Mouse (Mus musculus): ENCODE measurements around the gene Tmed9. TPM values are rescaled to one million over a fixed set of nuclear protein-coding genes. Genes with fewer than 3 reads are reported as not detected.
"Not testable (repeated sequence)": the region's sequence is repeated elsewhere in the genome, so short reads cannot be mapped to it uniquely, and the experiment has no call there.

Gene Tmed9
- polyA plus RNA-seq, 1 experiment from 2014 or later, result 180 TPM

DNA sequence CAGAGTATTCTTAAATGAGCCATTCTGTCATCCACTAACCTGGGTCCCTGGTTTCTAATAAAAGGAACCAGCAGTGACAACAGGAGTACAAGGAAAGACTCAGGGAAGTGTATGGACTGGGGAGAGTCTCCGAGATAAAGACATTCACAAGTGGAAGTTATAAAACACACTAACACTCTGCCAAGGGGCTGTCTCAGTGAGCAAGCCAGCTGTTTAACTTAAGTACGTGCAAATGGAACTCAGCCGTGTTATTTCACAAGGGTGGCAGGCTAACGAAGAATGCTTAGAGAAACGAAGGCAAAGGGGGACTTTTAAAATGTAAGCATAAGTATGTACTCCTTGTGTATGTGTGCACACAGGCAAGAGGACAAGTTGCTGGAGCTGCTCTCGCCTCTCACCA is 16.0 kb upstream of the Tmed9 start:
- no peak overlapping the region for H3K4me3 ChIP-seq (ENCODE audit: low read length)
- no peaks in the 10 kb centered on the region for H3K4me1 ChIP-seq (replicated peaks; ENCODE audit: control insufficient read depth, insufficient read depth, low read length)
- H3K9ac ChIP-seq (ENCODE audit: low read length), result no peak overlapping the region
- no peaks in the 10 kb centered on the region for H3K9me3 ChIP-seq (ENCODE audit: control insufficient read depth, low read length)
- WGBS, result 66% methylated on average over 6 of the region's 6 CpGs
- no peak overlapping the region for H3K4me2 ChIP-seq (ENCODE audit: low read depth, low read length)
- no peak overlapping the region for H3K27ac ChIP-seq (ENCODE audit: low read length)
- peak; percentile 72 for ATAC-seq (ENCODE audit: low read depth)
- H3K27me3 ChIP-seq (ENCODE audit: control insufficient read depth, insufficient read depth, low read depth, low read length), result no peaks in the 10 kb centered on the region
- peaks cover 30% of the 10 kb centered on the region for H3K36me3 ChIP-seq (ENCODE audit: control insufficient read depth, insufficient read depth, low read length)

DNA sequence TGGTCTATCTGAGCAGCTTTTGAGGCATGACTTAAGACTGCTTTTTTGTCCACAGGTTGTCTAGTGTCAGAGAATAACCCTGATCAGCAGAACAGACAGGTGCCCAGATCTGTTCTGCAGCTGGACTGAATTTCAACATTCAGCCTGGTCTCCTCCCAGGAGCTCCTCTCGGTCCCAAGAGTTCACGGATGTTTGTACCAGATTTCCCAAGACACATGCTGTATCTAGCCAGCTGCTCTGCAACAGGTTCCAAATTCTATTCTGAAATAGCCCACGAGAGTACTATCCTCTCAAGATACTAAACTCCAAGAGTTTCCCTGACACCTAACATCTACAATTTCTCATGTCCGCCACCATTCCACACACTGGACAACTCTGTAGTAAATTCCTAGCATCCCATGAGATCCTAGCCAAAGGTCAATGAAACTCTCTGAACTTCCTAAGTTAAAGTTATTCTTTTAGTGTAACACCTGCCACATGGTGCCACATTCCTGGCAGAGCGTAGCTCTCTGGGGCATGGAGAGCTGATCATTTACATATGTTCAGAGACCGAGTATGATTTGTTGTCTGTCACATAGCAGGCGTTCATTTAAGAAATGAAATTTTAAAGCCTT is 10.2 kb upstream of the Tmed9 start:
- H3K9ac ChIP-seq (ENCODE audit: low read length), result no peak overlapping the region
- WGBS, result 78% methylated on average over 7 of the region's 7 CpGs
- H3K4me2 ChIP-seq (ENCODE audit: low read depth, low read length), result no peak overlapping the region
- peaks cover 2% of the 10 kb centered on the region; the same call in 1 of the 2 replicates for H3K36me3 ChIP-seq (ENCODE audit: control insufficient read depth, insufficient read depth, low read length)
- H3K4me3 ChIP-seq (ENCODE audit: low read length), result no peak overlapping the region
- H3K4me1 ChIP-seq (replicated peaks; ENCODE audit: control insufficient read depth, insufficient read depth, low read length), result no peaks in the 10 kb centered on the region
- no peaks in the 10 kb centered on the region for H3K27me3 ChIP-seq (ENCODE audit: control insufficient read depth, insufficient read depth, low read depth, low read length)
- H3K27ac ChIP-seq (ENCODE audit: low read length), result no peak overlapping the region
- ATAC-seq (ENCODE audit: low read depth), result no peak
- no peaks in the 10 kb centered on the region for H3K9me3 ChIP-seq (ENCODE audit: control insufficient read depth, low read length)

DNA sequence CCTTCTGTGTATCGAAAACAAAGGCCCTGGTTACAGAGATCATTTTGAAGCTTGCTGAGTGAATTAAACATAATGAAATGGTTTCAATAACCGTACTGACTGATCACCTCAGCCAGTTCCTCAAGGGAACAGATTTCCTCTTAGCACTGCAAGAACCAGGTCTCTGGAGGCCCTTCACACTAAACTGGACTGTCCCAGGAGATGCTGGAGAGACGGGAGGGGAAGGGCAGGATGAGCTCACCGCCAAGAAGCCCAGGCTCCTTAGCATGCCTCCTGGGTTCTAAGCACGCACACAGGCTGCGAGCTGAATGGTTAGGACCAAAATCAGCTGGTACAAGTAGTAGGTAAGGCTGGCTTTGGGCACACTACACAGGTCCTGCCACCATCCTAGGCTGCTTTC is 6.5 kb upstream of the Tmed9 start:
- no peak for ATAC-seq (ENCODE audit: low read depth)
- H3K27ac ChIP-seq (ENCODE audit: low read length), result no peak overlapping the region
- H3K36me3 ChIP-seq (ENCODE audit: control insufficient read depth, insufficient read depth, low read length), result peaks cover 2% of the 10 kb centered on the region; the same call in 1 of the 2 replicates
- 85% methylated on average over 6 of the region's 6 CpGs for WGBS
- no peaks in the 10 kb centered on the region for H3K27me3 ChIP-seq (ENCODE audit: control insufficient read depth, insufficient read depth, low read depth, low read length)
- no peak overlapping the region for H3K9ac ChIP-seq (ENCODE audit: low read length)
- no peak overlapping the region for H3K4me3 ChIP-seq (ENCODE audit: low read length)
- peaks cover 12% of the 10 kb centered on the region for H3K4me1 ChIP-seq (replicated peaks; ENCODE audit: control insufficient read depth, insufficient read depth, low read length)
- no peaks in the 10 kb centered on the region for H3K9me3 ChIP-seq (ENCODE audit: control insufficient read depth, low read length)
- H3K4me2 ChIP-seq (ENCODE audit: low read depth, low read length), result no peak overlapping the region

- Histone ChIP-seq H3K4me2 (ENCODE audit: low read depth, low read length) (no peak overlapping the region), H3K9ac (ENCODE audit: low read length) (no peak overlapping the region), H3K36me3 (ENCODE audit: control insufficient read depth, insufficient read depth, low read length) (peaks cover 2% of the 10 kb centered on the region; the same call in 1 of the 2 replicates), H3K9me3 (ENCODE audit: control insufficient read depth, low read length) (no peaks in the 10 kb centered on the region), H3K4me1 (replicated peaks; ENCODE audit: control insufficient read depth, insufficient read depth, low read length) (peaks cover 15% of the 10 kb centered on the region), H3K27ac (ENCODE audit: low read length) (no peak overlapping the region), H3K27me3 (ENCODE audit: control insufficient read depth, insufficient read depth, low read depth, low read length) (no peaks in the 10 kb centered on the region), H3K4me3 (ENCODE audit: low read length) (no peak overlapping the region)
- ATAC-seq (ENCODE audit: low read depth), result no peak
- 88% methylated on average over 2 of the region's 2 CpGs for WGBS
Observed at GRCm38 (mm10) chr13:55567949-55568348, 5.6 kb upstream of the Tmed9 start.

- ATAC-seq (ENCODE audit: low read depth), result not testable (repeated sequence)
- 87% methylated on average over 4 of the region's 4 CpGs for WGBS
Observed at GRCm38 (mm10) chr13:55568524-55568923, 5.0 kb upstream of the Tmed9 start.

GRCm38 (mm10) chr13:55569726-55570285 is 3.7 kb upstream of the Tmed9 start:
- ATAC-seq (ENCODE audit: low read depth), result no peak
- H3K9me3 ChIP-seq (ENCODE audit: control insufficient read depth, low read length), result no peaks in the 10 kb centered on the region; the same call in 1 of the 2 replicates
- no peaks in the 10 kb centered on the region for H3K36me3 ChIP-seq (ENCODE audit: control insufficient read depth, insufficient read depth, low read length)
- peaks cover 15% of the 10 kb centered on the region for H3K4me1 ChIP-seq (replicated peaks; ENCODE audit: control insufficient read depth, insufficient read depth, low read length)
- peak overlapping the region; percentile 99 for H3K4me3 ChIP-seq (ENCODE audit: low read length)
- H3K9ac ChIP-seq (ENCODE audit: low read length), result peak overlapping the region; percentile 99
- H3K27ac ChIP-seq (ENCODE audit: low read length), result peak overlapping the region; percentile 83; the same call in 1 of the 2 replicates
- peak overlapping the region; percentile 97 for H3K4me2 ChIP-seq (ENCODE audit: low read depth, low read length)
- 3% methylated on average over 16 of the region's 16 CpGs for WGBS
- H3K27me3 ChIP-seq (ENCODE audit: control insufficient read depth, insufficient read depth, low read depth, low read length), result no peaks in the 10 kb centered on the region

More at GRCm38 (mm10) chr13:55568524-55568923, 5.0 kb upstream of the Tmed9 start:
- peaks cover 15% of the 10 kb centered on the region for H3K4me1 ChIP-seq (replicated peaks; ENCODE audit: control insufficient read depth, insufficient read depth, low read length)
- not testable (repeated sequence) for H3K9ac ChIP-seq (ENCODE audit: low read length); H3K9me3 ChIP-seq (ENCODE audit: control insufficient read depth, low read length); H3K36me3 ChIP-seq (ENCODE audit: control insufficient read depth, insufficient read depth, low read length); H3K27ac ChIP-seq (ENCODE audit: low read length); H3K4me3 ChIP-seq (ENCODE audit: low read length); H3K4me2 ChIP-seq (ENCODE audit: low read depth, low read length); H3K27me3 ChIP-seq (ENCODE audit: control insufficient read depth, insufficient read depth, low read depth, low read length)

DNA sequence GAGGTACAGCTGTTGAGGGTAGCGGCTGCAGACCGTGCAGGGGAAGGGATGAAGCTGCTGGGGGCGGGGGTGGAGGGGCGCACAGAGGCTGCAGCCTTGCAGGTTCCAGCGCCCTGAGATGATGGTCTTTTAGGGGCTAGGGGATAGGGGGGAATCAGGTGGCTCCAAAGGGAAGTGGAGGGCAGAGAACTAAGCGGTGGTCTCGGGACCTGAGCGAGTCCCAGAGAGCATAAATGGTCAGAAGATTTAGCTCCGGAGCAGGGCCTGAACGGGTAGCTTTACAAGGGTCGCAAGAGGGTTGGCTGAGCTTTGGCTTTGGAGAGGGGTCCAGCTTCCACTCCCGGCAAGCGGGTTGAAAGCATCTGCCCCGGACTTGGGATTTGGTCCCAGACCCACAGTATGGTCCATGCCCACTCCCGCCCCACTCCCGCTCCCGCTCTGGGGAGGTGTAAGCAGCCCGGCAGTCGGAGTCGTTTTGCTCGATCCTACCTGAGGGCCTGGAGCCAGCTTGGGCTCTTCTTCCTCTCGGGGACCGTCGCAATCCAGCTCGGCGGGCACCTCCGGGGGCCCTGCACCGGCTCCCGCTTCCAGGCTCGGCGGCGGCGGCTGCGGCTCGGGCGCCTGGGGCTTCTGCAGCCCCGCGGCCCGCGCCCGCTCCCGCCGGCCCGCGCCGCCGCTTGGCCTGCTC is 3.1 kb upstream of the Tmed9 start:
- H3K36me3 ChIP-seq (ENCODE audit: control insufficient read depth, insufficient read depth, low read length), result no peaks in the 10 kb centered on the region
- peak overlapping the region; percentile 97 for H3K4me2 ChIP-seq (ENCODE audit: low read depth, low read length)
- ATAC-seq (ENCODE audit: low read depth), result peak; percentile 75
- peak overlapping the region; percentile 83 for H3K27ac ChIP-seq (ENCODE audit: low read length)
- no peaks in the 10 kb centered on the region; the same call in 1 of the 2 replicates for H3K9me3 ChIP-seq (ENCODE audit: control insufficient read depth, low read length)
- WGBS, result under 1% methylated on average over 46 of the region's 47 CpGs
- H3K4me1 ChIP-seq (replicated peaks; ENCODE audit: control insufficient read depth, insufficient read depth, low read length), result peaks cover 15% of the 10 kb centered on the region
- H3K27me3 ChIP-seq (ENCODE audit: control insufficient read depth, insufficient read depth, low read depth, low read length), result no peaks in the 10 kb centered on the region
- peak overlapping the region; percentile 99 for H3K4me3 ChIP-seq (ENCODE audit: low read length)
- H3K9ac ChIP-seq (ENCODE audit: low read length), result peak overlapping the region; percentile 99

DNA sequence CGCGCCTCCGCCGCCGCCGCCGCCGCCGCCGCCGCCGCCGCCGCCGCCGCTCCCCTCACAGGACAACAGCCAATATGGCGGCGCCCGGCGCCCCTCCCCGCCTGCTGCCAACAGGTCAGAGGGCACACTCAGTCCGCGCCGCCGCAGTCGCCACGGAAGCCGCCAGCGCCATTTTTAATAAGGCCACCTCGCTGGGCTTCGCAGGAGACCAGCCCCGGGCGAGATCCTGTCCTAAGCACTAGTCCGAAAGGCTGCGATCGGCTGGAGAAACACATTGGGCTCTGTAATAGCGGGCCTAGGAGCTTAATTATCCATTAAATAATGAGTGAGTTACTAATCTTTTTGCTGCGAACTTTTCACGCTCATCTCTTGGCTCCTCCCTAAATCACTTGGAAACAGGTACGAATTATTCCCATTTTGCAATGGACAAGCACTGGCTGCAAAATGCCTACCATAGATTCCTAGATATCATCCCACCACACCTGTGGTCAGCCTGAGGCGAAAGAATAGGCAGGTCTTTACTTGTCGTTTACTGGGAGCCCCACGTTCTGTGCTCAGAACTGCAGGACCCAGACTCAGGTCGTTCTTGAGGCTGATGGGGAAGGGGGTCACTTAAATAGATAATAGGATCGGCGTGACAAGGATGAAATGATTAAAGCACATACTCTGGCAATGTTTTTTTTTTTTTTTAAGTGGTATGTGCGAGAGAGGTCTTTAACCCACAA is 2.3 kb upstream of the Tmed9 start, which contains the start of gene Fam193b:
Gene Fam193b, minus strand, starts transcription at position 94 of the 725 bp plus-strand sequence.
- Histone ChIP-seq H3K4me3 (ENCODE audit: low read length) (peak within 1 kb of the TSS; percentile 99), H3K9ac (ENCODE audit: low read length) (peak within 1 kb of the TSS; percentile 99), H3K9me3 (ENCODE audit: control insufficient read depth, low read length) (no peaks in the 10 kb centered on the region; the same call in 1 of the 2 replicates), H3K4me1 (replicated peaks; ENCODE audit: control insufficient read depth, insufficient read depth, low read length) (peaks cover 15% of the 10 kb centered on the region), H3K27me3 (ENCODE audit: control insufficient read depth, insufficient read depth, low read depth, low read length) (no peaks in the 10 kb centered on the region), H3K27ac (ENCODE audit: low read length) (peak within 1 kb of the TSS; percentile 83), H3K4me2 (ENCODE audit: low read depth, low read length) (peak within 1 kb of the TSS; percentile 97), H3K36me3 (ENCODE audit: control insufficient read depth, insufficient read depth, low read length) (no peaks in the 10 kb centered on the region)
- 1% methylated on average over 30 of the region's 47 CpGs for WGBS
- ATAC-seq (ENCODE audit: low read depth), result peak; percentile 97

- Histone ChIP-seq H3K27me3 (ENCODE audit: control insufficient read depth, insufficient read depth, low read depth, low read length) (no peaks in the 10 kb centered on the region), H3K27ac (ENCODE audit: low read length) (no peak overlapping the region), H3K9ac (ENCODE audit: low read length) (no peak overlapping the region), H3K4me2 (ENCODE audit: low read depth, low read length) (no peak overlapping the region; the same call in 1 of the 2 replicates), H3K4me3 (ENCODE audit: low read length) (no peak overlapping the region), H3K36me3 (ENCODE audit: control insufficient read depth, insufficient read depth, low read length) (no peaks in the 10 kb centered on the region), H3K4me1 (replicated peaks; ENCODE audit: control insufficient read depth, insufficient read depth, low read length) (peaks cover 15% of the 10 kb centered on the region), H3K9me3 (ENCODE audit: control insufficient read depth, low read length) (no peaks in the 10 kb centered on the region; the same call in 1 of the 2 replicates)
- ATAC-seq (ENCODE audit: low read depth), result no peak
- 79% methylated on average over 2 of the region's 2 CpGs for WGBS
Observed at GRCm38 (mm10) chr13:55571977-55572376, 1.6 kb upstream of the Tmed9 start.
